Mouse (Mus musculus) hematopoietic stem cell, adult 5-6 weeks (primary cell): Measurements from ENCODE around the gene Tbc1d32. TPM values are rescaled to one million over a fixed set of nuclear protein-coding genes. Genes with fewer than 3 reads are reported as not detected.

Experiments used
- ATAC-seq, 2 experiments: fragments of 125-278 bp in 1 of 2; replicated peaks in 1 of 2; 2 replicates each; pipeline ENCODE4 v1.8.0; 2016 to 2017; ENCODE audit warnings: inconsistent platforms in 2 of 2, mild to moderate bottlenecking in 2 of 2, moderate number of reproducible peaks in 2 of 2, low read depth in 1 of 2, moderate TSS enrichment in 1 of 2; ENCODE audit not compliant: low FRiP score in 2 of 2, poor library complexity in 2 of 2, severe bottlenecking in 2 of 2, insufficient read depth in 1 of 2, low TSS enrichment in 1 of 2
- total RNA-seq: library from RNA; stranded (forward); fragments of 172-1452, 232-1000 nt; gene quantifications from 2 replicates; pipeline ENCODE4 v1.2.3, GENCODE M21; 2017

Tbc1d32 gene
- total RNA-seq, 1 experiment from 2014 or later = 6.4 TPM

- no peak for ATAC-seq
These were observed 250.5 kb downstream of the Tbc1d32 start for GRCm38 (mm10) chr10:55978001-55978400.

Other genes with a start within 250 kb of the Tbc1d32 start
- 19.3 and 22.5 TPM in 2 replicates for gene Msl3l2, start 121.8 kb downstream of the Tbc1d32 start, total RNA-seq
- 5.1 and 10.8 TPM in 2 replicates for gene Gja1, start 148.6 kb upstream of the Tbc1d32 start, total RNA-seq